ENCODE assay signal across 11 mouse cellular contexts in the genomic region with DNA sequence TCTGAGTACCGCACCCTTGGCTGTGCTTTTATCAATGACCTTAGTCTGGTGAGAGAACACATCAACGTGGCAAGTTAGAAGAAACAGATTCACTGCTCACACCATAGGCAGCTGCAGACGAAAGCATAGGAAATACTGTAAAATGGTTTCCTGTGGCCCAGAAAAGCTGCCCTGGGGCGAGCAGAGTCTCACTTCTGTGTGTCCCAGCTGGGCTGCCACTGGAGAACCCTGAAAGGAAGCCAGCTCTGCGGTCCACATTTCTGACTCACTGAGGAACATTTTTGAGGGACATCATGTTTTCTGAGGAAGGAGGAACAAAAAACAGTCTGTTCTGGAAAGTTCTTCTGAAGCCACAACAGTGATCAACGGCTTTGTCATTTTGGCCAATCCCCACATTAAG. TPM values are rescaled to one million over a fixed set of nuclear protein-coding genes. Genes with fewer than 3 reads are reported as not detected.
DNase-seq lines count a peak whose midpoint lies in the region; ATAC-seq and TF ChIP-seq lines count a peak whose summit lies in the region.
"Had no signal": no experiment of that assay in that cellular context is flagged by ENCODE, and none has a peak within 500 bp of the region (broad histone marks: within the 10 kb centered on the region; RNA-seq: fewer than 3 reads in every experiment).

No protein-coding gene starts in this region.

- H3K4me1 ChIP-seq in lung, postnatal 0 days (ENCODE audit: insufficient read depth, low read depth, low read length) = no peaks in the 10 kb centered on the region
- H3K4me1 ChIP-seq in bone marrow macrophage, adult 2 months (ENCODE audit: control insufficient read depth, insufficient read depth, low read length) = peaks cover 34% of the 10 kb centered on the region
- H3K4me1 ChIP-seq in midbrain, postnatal 0 days (ENCODE audit: insufficient read depth, low read length) = no peaks in the 10 kb centered on the region
- H3K4me1 ChIP-seq: limb, embryonic 12.5 days had no signal

- H3K27ac ChIP-seq in lung, postnatal 0 days (ENCODE audit: low read length) = no peak overlapping the region
- peak overlapping the region; percentile 89 for H3K27ac ChIP-seq in bone marrow macrophage, adult 2 months (ENCODE audit: insufficient read depth, low read depth, low read length)
- no peak overlapping the region for H3K27ac ChIP-seq in midbrain, postnatal 0 days (ENCODE audit: low read depth, low read length)
- H3K27ac ChIP-seq: kidney, postnatal 0 days; limb, embryonic 12.5 days had no signal

- 62% methylated on average over 6 of the region's 6 CpGs for WGBS in lung, postnatal 0 days
- 79% methylated on average over 6 of the region's 6 CpGs for WGBS in midbrain, postnatal 0 days

- no peak overlapping the region for H3K4me3 ChIP-seq in lung, postnatal 0 days (ENCODE audit: low read depth, low read length)
- H3K4me3 ChIP-seq in bone marrow macrophage, adult 2 months (ENCODE audit: insufficient read depth, low read length) = no peak overlapping the region
- no peak overlapping the region for H3K4me3 ChIP-seq in midbrain, postnatal 0 days (ENCODE audit: low read depth, low read length)
- H3K4me3 ChIP-seq: limb, embryonic 12.5 days had no signal

- H3K4me2 ChIP-seq in lung, postnatal 0 days (replicated peaks; ENCODE audit: low read depth, low read length) = no peak overlapping the region
- H3K4me2 ChIP-seq in midbrain, postnatal 0 days (ENCODE audit: low read depth, low read length, poor library complexity, severe bottlenecking) = no peak overlapping the region
- H3K4me2 ChIP-seq: limb, embryonic 12.5 days had no signal

- no peak for TF ChIP-seq POLR2A in bone marrow macrophage, adult 2 months (IDR thresholded peaks at IDR 0.05; ENCODE audit: borderline replicate concordance, low read depth, low read length)

- DNase-seq in lung, postnatal 0 days (ENCODE audit: low spot score) = peak; percentile 33
- DNase-seq in lung, postnatal 4 days = no peak
- peak; percentile 44 for DNase-seq in induced T-regulatory cell, adult 2 months (ENCODE audit: low read depth)
- peak; percentile 61 for DNase-seq in thymus, postnatal 4 days
- no peak for DNase-seq in cerebellum, adult 18-20 months
- DNase-seq in layer of hippocampus, postnatal 25 days (ENCODE audit: extremely low spot score in 1 of 2, low spot score in 1 of 2) = no peak
- no peak for DNase-seq in midbrain, postnatal 0 days (ENCODE audit: low spot score)
- DNase-seq: cerebellum, postnatal 25 days had no signal

- peak; percentile 58 for TF ChIP-seq EP300 in lung, postnatal 0 days (IDR thresholded peaks at IDR 0.05)

- no peak overlapping the region for H3K9ac ChIP-seq in lung, postnatal 0 days (replicated peaks; ENCODE audit: low read depth)
- H3K9ac ChIP-seq in midbrain, postnatal 0 days (replicated peaks; ENCODE audit: low read length, poor library complexity, severe bottlenecking) = no peak overlapping the region
- H3K9ac ChIP-seq: limb, embryonic 12.5 days had no signal

- TF ChIP-seq CTCF in lung, postnatal 0 days (IDR thresholded peaks at IDR 0.05) = no peak
- no peak for TF ChIP-seq CTCF in bone marrow macrophage, adult 2 months (IDR thresholded peaks at IDR 0.05; ENCODE audit: low read depth, low read length)
- TF ChIP-seq CTCF in midbrain, postnatal 0 days (IDR thresholded peaks at IDR 0.05) = no peak

- H3K27me3 ChIP-seq in lung, postnatal 0 days (replicated peaks; ENCODE audit: insufficient read depth, low read length) = no peaks in the 10 kb centered on the region
- H3K27me3 ChIP-seq in midbrain, postnatal 0 days (ENCODE audit: insufficient read depth, low read length) = no peaks in the 10 kb centered on the region
- H3K27me3 ChIP-seq: limb, embryonic 12.5 days had no signal

- H3K36me3 ChIP-seq in lung, postnatal 0 days (ENCODE audit: insufficient read depth, low read length) = no peaks in the 10 kb centered on the region
- H3K36me3 ChIP-seq in midbrain, postnatal 0 days (ENCODE audit: insufficient read depth, low read length) = no peaks in the 10 kb centered on the region
- H3K36me3 ChIP-seq: limb, embryonic 12.5 days had no signal

- peak; percentile 33; the same call in 1 of the 2 replicates for ATAC-seq in lung, postnatal 0 days
- ATAC-seq in midbrain, postnatal 0 days (ENCODE audit: low FRiP score) = no peak

- H3K9me3 ChIP-seq in lung, postnatal 0 days (ENCODE audit: low read length) = no peaks in the 10 kb centered on the region
- H3K9me3 ChIP-seq in midbrain, postnatal 0 days (ENCODE audit: low read length) = no peaks in the 10 kb centered on the region
- H3K9me3 ChIP-seq: limb, embryonic 12.5 days had no signal

RNA-seq across cellular contexts. Expression of gene Rab21, which starts 13.1 kb away (rescaled TPM):
- polyA plus RNA-seq in lung, postnatal 0 days (2015; fragmentation: Nextera tagmentation; extraction: Ambion mirVana) = 9.1 and 10.1 TPM in 2 replicates
- 55.8 and 59.1 TPM in 2 replicates for polyA plus RNA-seq in bone marrow macrophage, adult 2 months (2012; ENCODE audit: insufficient read depth, insufficient read length, missing spikeins)
- total RNA-seq in layer of hippocampus, postnatal 25 days (2021) = 10 to 100 TPM; 53.9 to 54.2 TPM
- 30.2 and 44.0 TPM in 2 replicates for total RNA-seq in midbrain, postnatal 0 days (2014; rRNA removed)
- polyA plus RNA-seq in midbrain, postnatal 0 days (2015; fragmentation: Nextera tagmentation; extraction: Ambion mirVana) = 9.8 and 11.4 TPM in 2 replicates

RNA-seq across cellular contexts. Expression of gene Tmem19, which starts 33.8 kb away (rescaled TPM):
- 26.0 and 31.1 TPM in 2 replicates for polyA plus RNA-seq in lung, postnatal 0 days (2015; fragmentation: Nextera tagmentation; extraction: Ambion mirVana)
- polyA plus RNA-seq in bone marrow macrophage, adult 2 months (2012; ENCODE audit: insufficient read depth, insufficient read length, missing spikeins) = 35.2 and 41.0 TPM in 2 replicates
- 10 to 100 TPM; 43.4 to 46.8 TPM for total RNA-seq in layer of hippocampus, postnatal 25 days (2021)
- total RNA-seq in midbrain, postnatal 0 days (2014; rRNA removed) = 22.1 and 29.0 TPM in 2 replicates
- polyA plus RNA-seq in midbrain, postnatal 0 days (2015; fragmentation: Nextera tagmentation; extraction: Ambion mirVana) = 36.6 and 37.4 TPM in 2 replicates

RNA-seq across cellular contexts. Expression of gene Thap2, which starts 55.7 kb away (rescaled TPM):
- polyA plus RNA-seq in lung, postnatal 0 days (2015; fragmentation: Nextera tagmentation; extraction: Ambion mirVana) = 16.2 and 17.4 TPM in 2 replicates
- 7.8 and 8.3 TPM in 2 replicates for polyA plus RNA-seq in bone marrow macrophage, adult 2 months (2012; ENCODE audit: insufficient read depth, insufficient read length, missing spikeins)
- total RNA-seq in layer of hippocampus, postnatal 25 days (2021) = 10 to 100 TPM; 13.0 to 14.8 TPM
- 10.4 and 12.2 TPM in 2 replicates for total RNA-seq in midbrain, postnatal 0 days (2014; rRNA removed)
- 9.1 and 9.9 TPM in 2 replicates for polyA plus RNA-seq in midbrain, postnatal 0 days (2015; fragmentation: Nextera tagmentation; extraction: Ambion mirVana)

RNA-seq across cellular contexts. Expression of gene Zfc3h1, which starts 56.2 kb away (rescaled TPM):
- 13.9 and 17.0 TPM in 2 replicates for polyA plus RNA-seq in lung, postnatal 0 days (2015; fragmentation: Nextera tagmentation; extraction: Ambion mirVana)
- 91.6 and 110 TPM in 2 replicates for polyA plus RNA-seq in bone marrow macrophage, adult 2 months (2012; ENCODE audit: insufficient read depth, insufficient read length, missing spikeins)
- total RNA-seq in layer of hippocampus, postnatal 25 days (2021) = 10 to 100 TPM; 42.7 to 56.7 TPM
- 43.2 and 50.1 TPM in 2 replicates for total RNA-seq in midbrain, postnatal 0 days (2014; rRNA removed)
- 8.1 and 10.6 TPM in 2 replicates for polyA plus RNA-seq in midbrain, postnatal 0 days (2015; fragmentation: Nextera tagmentation; extraction: Ambion mirVana)

Comparison
In these comparisons a context has a peak if more than half of its experiments do, and no peak if none do; other contexts are left out.
1. DNase-seq: peak in lung, postnatal 0 days (single experiment), induced T-regulatory cell, adult 2 months (single experiment) and thymus, postnatal 4 days (single experiment); none in lung, postnatal 4 days (0 of 2), cerebellum, adult 18-20 months (0 of 2), layer of hippocampus, postnatal 25 days (0 of 2) and midbrain, postnatal 0 days (single experiment).